ENCODE assay signal across 21 mouse cellular contexts in the genomic region with DNA sequence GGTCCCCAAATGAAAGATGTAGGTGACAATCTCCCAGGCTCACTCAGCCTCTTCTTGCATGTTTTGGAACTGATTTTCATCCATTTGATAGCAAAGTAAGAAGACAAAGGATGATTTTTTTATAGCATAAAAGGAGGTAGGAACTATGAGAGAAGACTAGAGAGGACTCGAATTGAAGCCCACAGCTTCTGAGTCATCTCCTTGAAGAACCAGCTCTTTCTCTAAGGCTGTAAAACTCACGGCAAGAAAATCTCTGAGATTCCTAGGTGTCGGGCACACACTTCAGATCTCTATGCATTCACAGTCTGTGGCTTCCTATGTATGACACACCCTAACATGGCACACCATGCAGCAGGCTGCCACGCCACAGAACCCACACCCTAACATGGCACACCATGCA.
"Had no signal": no experiment of that assay in that cellular context is flagged by ENCODE, and none has a peak within 500 bp of the region (broad histone marks: within the 10 kb centered on the region; RNA-seq: fewer than 3 reads in every experiment).

No protein-coding gene starts in this region.

- H3K27me3 ChIP-seq: limb, embryonic 13.5 days; liver, embryonic 12.5 days; liver, embryonic 15.5 days; midbrain, embryonic 12.5 days; midbrain, embryonic 15.5 days; neural tube, embryonic 13.5 days; stomach, embryonic 15.5 days had no signal

- H3K36me3 ChIP-seq: liver, embryonic 12.5 days; liver, embryonic 15.5 days; midbrain, embryonic 12.5 days; midbrain, embryonic 15.5 days; neural tube, embryonic 13.5 days; stomach, embryonic 15.5 days had no signal

- H3K9ac ChIP-seq: limb, embryonic 13.5 days; liver, embryonic 12.5 days; liver, embryonic 15.5 days; midbrain, embryonic 12.5 days; midbrain, embryonic 15.5 days; neural tube, embryonic 13.5 days; stomach, embryonic 15.5 days had no signal

- H3K9me3 ChIP-seq: limb, embryonic 10.5 days; limb, embryonic 13.5 days; liver, embryonic 12.5 days; liver, embryonic 15.5 days; midbrain, embryonic 12.5 days; midbrain, embryonic 15.5 days; neural tube, embryonic 13.5 days; stomach, embryonic 15.5 days had no signal

- H3K4me3 ChIP-seq: layer of hippocampus, adult 2 months; limb, embryonic 10.5 days; limb, embryonic 13.5 days; liver, embryonic 12.5 days; liver, embryonic 15.5 days; midbrain, embryonic 12.5 days; midbrain, embryonic 15.5 days; neural tube, embryonic 13.5 days; stomach, embryonic 15.5 days had no signal

- ATAC-seq: liver, embryonic 12.5 days; midbrain, embryonic 15.5 days had no signal

- H3K4me1 ChIP-seq: liver, embryonic 15.5 days; midbrain, embryonic 12.5 days; midbrain, embryonic 15.5 days; neural tube, embryonic 13.5 days; stomach, embryonic 15.5 days had no signal

- DNase-seq: kidney, adult 11 months; kidney, adult 8-10 months; kidney, postnatal 14 days; kidney, postnatal 4 days; layer of hippocampus, adult 9-11 months; liver; lung, adult 2 months; retina, postnatal 1 day; right cerebral cortex, postnatal 25 days; spleen, adult 18-20 months; thymus, postnatal 25 days had no signal

- H3K4me2 ChIP-seq: limb, embryonic 13.5 days; liver, embryonic 12.5 days; liver, embryonic 15.5 days; midbrain, embryonic 12.5 days; midbrain, embryonic 15.5 days; neural tube, embryonic 13.5 days; stomach, embryonic 15.5 days had no signal

- H3K27ac ChIP-seq: layer of hippocampus, adult 2 months; limb, embryonic 10.5 days; limb, embryonic 13.5 days; liver, embryonic 12.5 days; liver, embryonic 15.5 days; macrophage; midbrain, embryonic 12.5 days; midbrain, embryonic 15.5 days; neural tube, embryonic 13.5 days; stomach, embryonic 15.5 days had no signal
